Mouse (Mus musculus): ENCODE measurements around the gene Lce3b.

Gene Lce3b

DNA sequence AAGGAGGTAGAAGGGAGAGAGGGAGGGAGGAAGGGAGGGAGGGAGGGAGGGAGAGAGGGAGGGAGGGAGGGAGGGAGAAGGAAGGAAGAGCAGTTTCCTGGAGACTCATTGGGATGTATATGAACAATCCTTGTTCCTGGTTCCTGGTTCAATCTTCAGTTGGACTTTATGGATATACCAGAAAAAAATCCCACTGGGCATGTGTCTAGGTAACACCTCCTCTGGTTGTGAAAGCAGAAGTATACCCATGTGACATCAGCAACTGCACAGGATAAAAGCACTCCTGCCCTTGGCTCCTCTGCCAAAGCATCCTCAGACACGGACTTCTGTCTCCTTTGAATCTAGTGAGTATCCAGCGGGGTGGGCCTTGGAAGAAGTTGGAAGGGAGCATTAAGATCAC lies at the start of gene Lce3b:
Lce3b (plus strand) TSS at position 301 of the 400 bp plus-strand sequence.
- TF ChIP-seq POU5F1 (IDR thresholded peaks at IDR 0.05; ENCODE audit: borderline replicate concordance, low read length) = no peak
- TF ChIP-seq CTCF (conservative IDR thresholded peaks at IDR 0.05; ENCODE audit: low read length) = no peak
- no peak for TF ChIP-seq NANOG (IDR thresholded peaks at IDR 0.05; ENCODE audit: borderline replicate concordance, low read length)
- Histone ChIP-seq H3K36me3 (ENCODE audit: insufficient read depth, low read length) (no peaks in the 10 kb centered on the region), H3K4me3 (replicated peaks; ENCODE audit: low read length) (no peak within 1 kb of the TSS), H3K9me3 (ENCODE audit: low read length) (no peaks in the 10 kb centered on the region), H3K27me3 (ENCODE audit: insufficient read depth, low read length) (no peaks in the 10 kb centered on the region), H3K4me1 (replicated peaks; ENCODE audit: low read depth, low read length) (peaks cover 2% of the 10 kb centered on the region; the same call in 1 of the 2 replicates)

DNA sequence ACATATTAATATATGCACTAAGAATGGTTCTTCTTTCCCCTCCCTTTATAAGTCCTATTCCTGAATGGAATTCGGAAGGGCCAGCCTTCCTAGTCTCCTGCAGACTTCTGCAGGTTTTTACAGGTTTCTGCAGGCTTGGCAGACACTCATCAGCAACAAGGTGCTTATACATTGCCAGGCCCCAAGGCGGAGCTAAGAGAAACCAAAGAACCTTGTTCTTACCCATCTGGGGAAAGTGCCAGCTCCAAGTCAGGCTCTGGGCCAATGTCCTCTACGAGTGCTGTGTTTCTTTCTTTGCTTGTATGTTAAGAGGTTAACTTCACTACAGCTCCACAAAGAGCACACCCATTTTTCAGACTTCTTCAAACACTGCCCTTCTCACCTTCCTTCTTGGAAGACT lies 38.7 kb upstream of the Lce3b start:
- no peaks in the 10 kb centered on the region for H3K27me3 ChIP-seq (ENCODE audit: insufficient read depth, low read length)
- TF ChIP-seq NANOG (IDR thresholded peaks at IDR 0.05; ENCODE audit: borderline replicate concordance, low read length) (no peak), CTCF (conservative IDR thresholded peaks at IDR 0.05; ENCODE audit: low read length) (no peak), POU5F1 (IDR thresholded peaks at IDR 0.05; ENCODE audit: borderline replicate concordance, low read length) (no peak)

DNA sequence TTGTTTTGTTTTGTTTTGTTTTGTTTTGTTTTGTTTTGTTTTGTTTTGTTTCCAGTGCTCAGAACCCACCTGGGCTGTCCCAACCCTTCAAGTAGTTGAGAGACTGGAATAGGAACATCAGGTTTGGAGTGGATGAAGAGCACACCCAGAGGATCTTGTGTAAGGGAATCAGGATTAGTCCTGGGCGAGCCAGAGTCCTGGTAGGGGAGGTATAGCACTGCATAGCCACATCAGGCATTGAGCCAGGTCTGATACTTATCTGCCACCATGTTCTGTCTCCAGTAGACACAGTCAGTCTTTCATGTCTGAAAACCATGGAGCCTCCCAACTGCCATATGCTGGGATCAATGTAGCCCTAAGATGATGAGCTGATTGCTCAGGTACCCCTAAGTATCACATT lies 38.3 kb upstream of the Lce3b start:
- H3K4me3 ChIP-seq (replicated peaks; ENCODE audit: low read length) = no peak overlapping the region
- H3K27me3 ChIP-seq (ENCODE audit: insufficient read depth, low read length) = no peaks in the 10 kb centered on the region
- H3K36me3 ChIP-seq (ENCODE audit: insufficient read depth, low read length) = no peaks in the 10 kb centered on the region
- TF ChIP-seq NANOG (IDR thresholded peaks at IDR 0.05; ENCODE audit: borderline replicate concordance, low read length) = no peak
- no peak for TF ChIP-seq POU5F1 (IDR thresholded peaks at IDR 0.05; ENCODE audit: borderline replicate concordance, low read length)
- no peak for TF ChIP-seq CTCF (conservative IDR thresholded peaks at IDR 0.05; ENCODE audit: low read length)
- no peaks in the 10 kb centered on the region for H3K9me3 ChIP-seq (ENCODE audit: low read length)
- H3K4me1 ChIP-seq (replicated peaks; ENCODE audit: low read depth, low read length) = no peaks in the 10 kb centered on the region

More for the DNA sequence above, 38.7 kb upstream of the Lce3b start:
- no peaks in the 10 kb centered on the region for H3K4me1 ChIP-seq (replicated peaks; ENCODE audit: low read depth, low read length)
- H3K9me3 ChIP-seq (ENCODE audit: low read length) = no peaks in the 10 kb centered on the region
- no peak overlapping the region for H3K4me3 ChIP-seq (replicated peaks; ENCODE audit: low read length)
- H3K36me3 ChIP-seq (ENCODE audit: insufficient read depth, low read length) = no peaks in the 10 kb centered on the region

DNA sequence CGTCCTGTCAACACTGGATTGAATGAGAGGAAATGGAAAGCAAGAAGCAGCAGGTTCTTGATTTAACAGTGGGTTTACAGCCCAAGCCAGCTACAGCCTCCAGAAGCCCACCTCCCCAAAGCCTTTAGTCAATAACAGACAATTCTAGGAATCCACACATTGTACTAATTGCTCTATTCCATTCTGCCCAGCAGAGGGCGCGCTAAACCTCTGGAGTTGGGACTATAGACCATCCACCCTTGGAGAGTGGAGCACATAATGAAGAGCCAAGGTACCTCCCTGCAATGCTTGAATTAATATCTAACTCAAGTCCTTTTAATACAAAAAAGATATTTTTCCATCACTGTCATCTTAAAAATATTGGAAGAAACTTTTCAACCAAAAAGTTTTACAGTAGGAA lies 29.8 kb upstream of the Lce3b start:
- Histone ChIP-seq H3K36me3 (ENCODE audit: insufficient read depth, low read length) (no peaks in the 10 kb centered on the region), H3K4me3 (replicated peaks; ENCODE audit: low read length) (no peak overlapping the region), H3K9me3 (ENCODE audit: low read length) (no peaks in the 10 kb centered on the region), H3K27me3 (ENCODE audit: insufficient read depth, low read length) (no peaks in the 10 kb centered on the region), H3K4me1 (replicated peaks; ENCODE audit: low read depth, low read length) (no peaks in the 10 kb centered on the region)
- no peak for TF ChIP-seq NANOG (IDR thresholded peaks at IDR 0.05; ENCODE audit: borderline replicate concordance, low read length)
- TF ChIP-seq POU5F1 (IDR thresholded peaks at IDR 0.05; ENCODE audit: borderline replicate concordance, low read length) = no peak
- TF ChIP-seq CTCF (conservative IDR thresholded peaks at IDR 0.05; ENCODE audit: low read length) = peak; percentile 59

DNA sequence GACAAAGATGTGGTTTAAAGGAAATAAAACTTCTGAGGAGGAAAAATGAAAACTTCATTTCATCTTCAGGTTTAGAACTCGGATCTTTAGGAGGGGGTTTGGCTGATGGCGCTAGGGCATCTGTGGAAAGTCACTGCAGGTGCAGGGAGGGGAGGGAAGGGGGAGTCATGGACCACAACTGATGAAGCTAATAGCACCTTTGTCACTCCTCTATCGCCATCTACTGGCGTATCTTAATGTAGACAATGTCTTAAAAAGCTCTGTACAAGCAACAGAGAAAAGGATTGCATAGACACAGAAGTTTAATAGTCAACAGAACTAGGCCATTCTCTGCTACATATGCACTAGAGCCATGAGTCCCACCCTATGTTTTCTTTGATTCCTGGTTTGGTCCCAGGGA lies 29.1 kb upstream of the Lce3b start:
- Histone ChIP-seq H3K27me3 (ENCODE audit: insufficient read depth, low read length) (no peaks in the 10 kb centered on the region), H3K4me1 (replicated peaks; ENCODE audit: low read depth, low read length) (no peaks in the 10 kb centered on the region), H3K4me3 (replicated peaks; ENCODE audit: low read length) (no peak overlapping the region), H3K36me3 (ENCODE audit: insufficient read depth, low read length) (no peaks in the 10 kb centered on the region), H3K9me3 (ENCODE audit: low read length) (no peaks in the 10 kb centered on the region)
- no peak for TF ChIP-seq POU5F1 (IDR thresholded peaks at IDR 0.05; ENCODE audit: borderline replicate concordance, low read length)
- no peak for TF ChIP-seq NANOG (IDR thresholded peaks at IDR 0.05; ENCODE audit: borderline replicate concordance, low read length)
- TF ChIP-seq CTCF (conservative IDR thresholded peaks at IDR 0.05; ENCODE audit: low read length) = no peak; the same call in 1 of the 2 replicates

DNA sequence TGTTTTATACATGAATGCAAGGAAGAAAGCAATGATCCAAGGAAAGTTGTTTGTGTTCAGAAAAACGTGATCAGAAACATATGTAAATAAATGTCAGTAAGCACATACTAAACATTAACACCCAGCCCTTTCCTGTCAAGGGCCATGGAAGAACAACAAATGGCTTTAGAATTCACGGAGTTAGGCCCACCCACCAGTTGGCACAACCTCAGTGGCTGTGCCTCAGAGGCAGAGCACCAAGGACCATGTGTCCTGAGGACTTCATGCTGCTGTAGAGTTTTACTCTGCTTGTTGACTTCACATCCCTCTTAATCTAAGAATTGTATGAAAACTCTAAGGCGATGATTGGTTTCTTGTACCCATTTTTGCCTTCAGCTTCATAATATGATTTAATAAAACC lies 27.6 kb upstream of the Lce3b start:
- Histone ChIP-seq H3K36me3 (ENCODE audit: insufficient read depth, low read length) (no peaks in the 10 kb centered on the region), H3K9me3 (ENCODE audit: low read length) (no peaks in the 10 kb centered on the region), H3K27me3 (ENCODE audit: insufficient read depth, low read length) (no peaks in the 10 kb centered on the region), H3K4me1 (replicated peaks; ENCODE audit: low read depth, low read length) (no peaks in the 10 kb centered on the region), H3K4me3 (replicated peaks; ENCODE audit: low read length) (no peak overlapping the region)
- TF ChIP-seq POU5F1 (IDR thresholded peaks at IDR 0.05; ENCODE audit: borderline replicate concordance, low read length) (no peak), CTCF (conservative IDR thresholded peaks at IDR 0.05; ENCODE audit: low read length) (no peak), NANOG (IDR thresholded peaks at IDR 0.05; ENCODE audit: borderline replicate concordance, low read length) (no peak)

DNA sequence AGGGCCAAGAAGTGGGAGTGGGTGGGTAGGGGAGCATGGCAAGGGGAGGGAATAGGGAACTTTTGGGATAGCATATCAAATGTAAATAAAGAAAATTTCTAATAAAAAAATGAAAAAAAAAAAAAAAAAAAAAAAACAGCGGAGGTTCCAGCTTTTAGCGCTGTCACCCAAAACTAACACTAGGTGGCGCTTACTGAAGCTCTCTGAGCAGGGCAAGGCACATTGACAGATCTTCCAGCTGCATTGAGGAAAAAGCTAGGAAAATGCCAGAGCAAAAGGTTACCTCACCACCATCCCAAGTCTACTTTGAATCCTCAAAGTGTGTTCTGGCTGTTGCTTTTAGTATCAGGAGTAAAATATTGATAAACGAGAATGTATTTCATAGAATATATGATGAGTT lies 25.2 kb upstream of the Lce3b start:
- no peaks in the 10 kb centered on the region for H3K4me1 ChIP-seq (replicated peaks; ENCODE audit: low read depth, low read length)
- H3K4me3 ChIP-seq (replicated peaks; ENCODE audit: low read length) = no peak overlapping the region
- H3K36me3 ChIP-seq (ENCODE audit: insufficient read depth, low read length) = no peaks in the 10 kb centered on the region
- no peaks in the 10 kb centered on the region for H3K9me3 ChIP-seq (ENCODE audit: low read length)
- TF ChIP-seq NANOG (IDR thresholded peaks at IDR 0.05; ENCODE audit: borderline replicate concordance, low read length) = no peak
- TF ChIP-seq CTCF (conservative IDR thresholded peaks at IDR 0.05; ENCODE audit: low read length) = peak; percentile 59
- H3K27me3 ChIP-seq (ENCODE audit: insufficient read depth, low read length) = no peaks in the 10 kb centered on the region

DNA sequence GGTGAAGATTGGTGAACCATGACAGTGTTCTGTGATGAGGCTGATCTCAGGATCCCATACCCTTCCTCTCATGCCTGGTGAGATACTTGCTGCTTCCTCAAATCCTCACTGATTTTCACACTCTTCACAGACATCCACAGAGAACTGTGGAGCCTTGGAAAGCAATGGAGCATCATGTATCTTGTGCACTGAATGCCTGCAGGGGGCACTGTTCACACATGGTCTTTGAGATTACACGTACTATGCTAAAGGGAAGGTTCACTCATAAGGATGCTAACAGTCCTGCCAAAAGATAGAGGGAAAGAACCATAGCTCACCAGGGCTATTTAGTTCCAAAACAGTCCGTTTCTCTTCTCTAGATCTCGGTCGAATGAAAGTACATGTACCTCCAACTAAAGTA lies 12.4 kb upstream of the Lce3b start:
- no peaks in the 10 kb centered on the region for H3K36me3 ChIP-seq (ENCODE audit: insufficient read depth, low read length)
- H3K4me3 ChIP-seq (replicated peaks; ENCODE audit: low read length) = no peak overlapping the region
- 0 out of 2 replicates have a peak, but pooled peaks cover 8% of the 10 kb centered on the region for H3K4me1 ChIP-seq (replicated peaks; ENCODE audit: low read depth, low read length)
- H3K27me3 ChIP-seq (ENCODE audit: insufficient read depth, low read length) = no peaks in the 10 kb centered on the region
- no peak for TF ChIP-seq POU5F1 (IDR thresholded peaks at IDR 0.05; ENCODE audit: borderline replicate concordance, low read length)
- TF ChIP-seq NANOG (IDR thresholded peaks at IDR 0.05; ENCODE audit: borderline replicate concordance, low read length) = no peak
- peak; percentile 56 for TF ChIP-seq CTCF (conservative IDR thresholded peaks at IDR 0.05; ENCODE audit: low read length)
- H3K9me3 ChIP-seq (ENCODE audit: low read length) = no peaks in the 10 kb centered on the region

DNA sequence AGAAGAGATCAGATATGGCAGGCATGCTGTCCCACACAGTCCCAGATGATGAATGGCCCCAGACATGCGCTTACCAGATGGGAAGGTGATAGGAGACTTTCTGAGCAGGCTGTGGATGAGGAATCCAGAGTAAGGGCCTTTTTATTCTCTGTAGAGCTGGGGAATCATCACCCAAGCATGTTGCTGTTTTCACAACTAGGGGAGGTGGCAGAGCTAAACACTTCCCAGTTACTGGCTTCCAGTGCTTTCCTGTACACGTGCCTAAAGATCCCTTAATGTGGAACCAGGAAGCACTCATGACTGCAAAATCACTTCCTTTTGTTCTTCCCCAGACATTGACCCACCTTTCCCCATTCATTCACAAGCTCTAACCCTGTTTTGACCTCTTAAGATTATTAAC lies 6.6 kb upstream of the Lce3b start, which contains the start of gene Lce3a:
Lce3a (minus strand) TSS at position 101 of the 400 bp plus-strand sequence.
- no peaks in the 10 kb centered on the region for H3K27me3 ChIP-seq (ENCODE audit: insufficient read depth, low read length)
- no peak within 1 kb of the TSS for H3K4me3 ChIP-seq (replicated peaks; ENCODE audit: low read length)
- TF ChIP-seq POU5F1 (IDR thresholded peaks at IDR 0.05; ENCODE audit: borderline replicate concordance, low read length) = no peak
- no peak for TF ChIP-seq CTCF (conservative IDR thresholded peaks at IDR 0.05; ENCODE audit: low read length)
- TF ChIP-seq NANOG (IDR thresholded peaks at IDR 0.05; ENCODE audit: borderline replicate concordance, low read length) = no peak
- H3K9me3 ChIP-seq (ENCODE audit: low read length) = no peaks in the 10 kb centered on the region
- no peaks in the 10 kb centered on the region for H3K36me3 ChIP-seq (ENCODE audit: insufficient read depth, low read length)
- H3K4me1 ChIP-seq (replicated peaks; ENCODE audit: low read depth, low read length) = no peaks in the 10 kb centered on the region

Data from E14TG2a.4 (cell line).